Mouse (Mus musculus) megakaryocyte, adult 5-6 weeks (primary cell): ENCODE results near the gene Grm1. TPM values are rescaled to one million over a fixed set of nuclear protein-coding genes. Genes with fewer than 3 reads are reported as not detected.

Experiments used
- ATAC-seq: 2 replicates; pipeline ENCODE4 v1.8.0; 2016; ENCODE audit warnings: mild to moderate bottlenecking, inconsistent platforms; ENCODE audit not compliant: poor library complexity, severe bottlenecking
- total RNA-seq, 2 experiments: library from RNA; stranded (forward) in 1 of 2; stranded (reverse) in 1 of 2; fragments of 153-499, 151-499 nt in 1 of 2; fragments of 221-1000, 200-1000 nt in 1 of 2; gene quantifications; 2 replicates each; pipeline versions ENCODE4 v1.2.3 to v1.2.4; 2015 to 2017

Gene Grm1
- total RNA-seq, 2 experiments from 2014 or later = 0.31 to 0.99 TPM

DNA sequence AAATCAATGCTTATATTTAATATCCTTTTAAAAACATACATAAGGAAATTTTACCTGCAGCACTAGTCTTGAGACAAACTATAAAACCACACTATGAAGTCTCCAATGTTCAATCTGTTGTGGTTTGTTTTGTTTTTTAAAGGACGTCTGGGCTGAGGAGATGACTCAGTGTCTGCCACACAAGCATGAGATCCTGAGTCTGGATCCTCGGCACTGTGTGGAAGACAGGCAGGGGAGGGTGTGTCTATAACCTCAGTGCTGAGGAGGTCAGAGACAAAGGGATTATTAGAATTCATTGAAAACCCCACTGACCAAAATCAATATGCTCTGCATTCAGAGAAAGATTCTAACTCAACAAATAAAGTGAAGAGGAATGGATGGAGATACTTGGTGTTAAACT lies 110.8 kb downstream of the Grm1 start:
- ATAC-seq = no peak

DNA sequence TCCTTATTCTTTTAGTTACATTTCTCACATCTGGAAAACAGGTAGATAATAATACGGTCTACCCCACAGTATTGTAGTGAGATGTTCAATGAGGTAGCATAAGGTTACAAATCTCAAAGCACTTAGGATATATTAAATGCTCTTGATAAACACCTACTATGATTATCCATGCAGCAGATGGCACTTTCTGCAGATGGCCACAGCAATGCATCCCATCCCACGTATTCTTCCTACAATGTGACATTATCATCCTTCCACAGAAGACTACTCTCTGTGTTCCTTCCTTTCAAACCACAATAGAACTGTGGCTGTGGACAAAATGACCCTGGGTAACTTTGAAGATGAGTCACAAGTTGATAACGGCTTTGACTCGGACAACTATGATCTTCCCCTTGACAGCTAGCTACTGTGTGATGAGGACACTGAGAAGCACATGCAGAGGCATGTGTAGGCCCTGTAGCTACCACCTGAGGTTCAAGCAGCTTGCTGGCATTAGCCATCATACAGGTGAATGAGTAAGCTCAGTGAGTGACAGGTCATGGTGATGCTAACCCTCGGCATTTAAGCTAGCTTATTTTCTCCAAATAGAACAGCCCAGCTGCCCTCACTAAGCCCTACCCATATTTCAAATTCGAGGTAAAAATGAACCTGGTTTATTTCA lies 117.5 kb downstream of the Grm1 start:
- no peak for ATAC-seq

DNA sequence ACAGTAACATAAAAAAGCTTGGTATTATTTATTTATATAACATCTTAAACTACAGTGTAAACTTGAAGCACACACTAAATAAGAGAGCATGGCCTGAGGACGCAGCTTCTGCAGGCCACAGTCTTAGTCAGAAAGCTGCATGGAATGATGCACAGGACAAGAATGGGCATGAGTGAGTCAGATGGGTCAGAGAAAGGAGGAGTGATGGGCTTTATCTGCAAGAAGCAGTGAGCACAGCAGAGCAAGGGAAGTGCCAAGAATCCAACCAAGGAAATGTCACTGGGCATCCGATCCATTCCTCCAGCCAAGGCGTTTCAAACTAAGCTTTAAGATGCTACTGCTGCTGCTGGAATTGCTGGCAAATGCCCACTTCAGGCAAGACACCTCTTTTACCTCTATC lies 131.6 kb downstream of the Grm1 start:
- ATAC-seq = no peak

DNA sequence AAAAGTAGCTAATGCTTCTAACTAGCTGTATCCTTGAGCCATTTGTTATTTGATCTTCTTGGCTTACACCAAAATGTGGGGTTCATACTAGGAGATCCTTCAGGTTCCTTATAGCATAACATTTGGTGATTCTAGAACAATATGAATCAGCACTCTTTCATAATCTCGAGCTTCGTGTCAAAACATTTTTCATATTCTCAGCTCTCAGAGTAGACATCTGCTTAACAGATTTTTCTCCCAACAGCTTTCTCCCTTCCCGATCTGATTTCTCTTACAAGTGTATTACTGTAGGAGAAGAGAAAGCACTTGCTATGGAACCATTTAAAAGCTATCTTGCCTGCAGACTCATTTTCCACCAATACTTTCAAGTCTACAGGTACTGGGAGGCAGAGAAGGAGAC lies 133.0 kb downstream of the Grm1 start:
- ATAC-seq = no peak

DNA sequence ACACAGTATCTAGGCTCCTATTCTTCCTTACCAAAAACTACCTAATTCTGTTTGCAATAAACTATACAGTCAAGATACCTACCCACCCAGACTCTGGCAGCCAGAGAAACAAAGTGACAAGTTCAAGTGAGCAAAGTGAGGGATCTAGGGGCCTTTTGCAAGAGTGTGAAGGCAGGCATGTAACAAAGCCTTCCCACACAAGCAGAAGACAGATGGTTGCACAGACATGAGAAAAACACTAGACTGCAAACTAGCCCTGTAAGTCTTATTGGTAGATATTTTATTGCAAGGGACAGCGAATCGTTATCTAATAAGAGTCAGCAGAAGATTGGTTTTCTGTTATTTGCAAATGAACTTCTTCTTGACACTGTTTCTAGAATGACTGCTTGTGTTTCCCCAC lies 134.6 kb downstream of the Grm1 start:
- ATAC-seq = no peak

DNA sequence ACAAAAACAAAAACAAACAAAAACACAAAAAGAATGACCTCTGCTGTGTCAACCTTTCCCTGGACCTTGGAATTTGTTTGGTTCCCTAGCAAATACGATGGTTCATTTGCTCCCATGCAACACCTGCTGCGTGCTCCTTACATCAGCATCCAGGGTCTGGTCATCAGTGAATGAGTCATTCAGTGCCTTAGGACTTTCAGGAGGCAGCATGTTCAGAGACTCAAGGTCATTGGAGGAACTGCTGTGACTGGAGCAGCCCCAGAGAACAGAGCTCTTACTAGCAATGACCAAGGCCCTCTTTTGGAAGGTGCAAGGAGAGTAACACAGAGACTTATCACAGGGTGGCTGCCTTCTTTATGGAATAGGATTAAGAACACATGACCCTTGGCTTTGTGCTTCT lies 138.2 kb downstream of the Grm1 start:
- ATAC-seq = no peak

DNA sequence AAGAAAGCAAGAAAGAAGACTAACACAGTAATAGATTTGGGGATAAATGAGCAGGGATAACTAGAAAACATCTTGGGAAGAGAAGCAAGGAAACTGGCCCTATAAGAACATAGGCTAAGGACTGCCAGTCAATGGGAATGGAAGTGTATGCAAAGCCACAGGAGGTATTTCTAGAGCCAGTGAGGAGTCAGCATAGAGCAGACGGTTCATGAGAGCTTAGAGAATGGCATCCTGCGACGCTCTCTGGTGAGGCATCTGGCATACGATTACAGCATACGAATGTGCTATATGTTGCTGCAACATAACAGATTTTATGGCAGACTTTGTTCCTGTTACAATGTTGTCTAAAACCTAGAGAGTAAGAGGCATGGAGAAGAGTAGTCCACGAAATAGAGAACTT lies 139.9 kb downstream of the Grm1 start:
- no peak for ATAC-seq

DNA sequence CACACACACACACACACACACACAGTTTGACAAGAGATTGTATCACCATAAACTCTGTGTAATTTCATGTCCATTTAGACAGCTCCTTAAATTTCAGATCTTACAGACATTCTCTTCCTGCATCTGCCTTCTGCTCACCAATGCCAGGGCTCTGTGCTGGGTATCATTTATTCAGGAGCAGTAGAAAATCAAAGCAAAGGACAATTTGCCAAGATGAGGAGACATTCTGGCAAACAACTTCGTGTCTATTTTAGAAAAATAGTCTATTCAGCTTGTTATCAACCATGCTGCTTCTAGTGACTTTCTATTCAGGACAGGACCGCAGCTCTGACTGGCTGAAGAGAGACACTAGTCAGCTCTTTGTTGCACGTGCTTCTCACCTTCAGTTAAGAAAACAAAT lies 146.3 kb downstream of the Grm1 start:
- no peak for ATAC-seq

DNA sequence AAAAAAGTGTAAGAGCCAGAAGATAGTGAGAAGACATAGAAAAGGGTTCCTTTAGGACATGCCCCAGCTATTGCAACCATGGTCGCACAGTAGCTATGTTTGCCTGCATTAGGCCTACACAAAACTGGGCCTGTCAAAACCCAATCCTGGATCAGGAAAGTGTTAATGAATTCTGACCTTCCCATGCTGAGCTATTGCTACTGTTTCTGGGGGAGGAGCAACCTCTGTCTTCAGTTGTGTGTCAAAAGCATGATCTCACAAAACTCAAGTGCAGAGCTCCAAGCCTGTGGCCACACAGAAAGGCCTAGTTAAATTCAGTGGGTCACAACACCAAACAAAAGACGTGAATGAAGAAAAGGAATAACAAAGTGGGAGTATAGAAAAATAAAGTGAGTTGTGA lies 152.5 kb downstream of the Grm1 start:
- ATAC-seq = no peak

DNA sequence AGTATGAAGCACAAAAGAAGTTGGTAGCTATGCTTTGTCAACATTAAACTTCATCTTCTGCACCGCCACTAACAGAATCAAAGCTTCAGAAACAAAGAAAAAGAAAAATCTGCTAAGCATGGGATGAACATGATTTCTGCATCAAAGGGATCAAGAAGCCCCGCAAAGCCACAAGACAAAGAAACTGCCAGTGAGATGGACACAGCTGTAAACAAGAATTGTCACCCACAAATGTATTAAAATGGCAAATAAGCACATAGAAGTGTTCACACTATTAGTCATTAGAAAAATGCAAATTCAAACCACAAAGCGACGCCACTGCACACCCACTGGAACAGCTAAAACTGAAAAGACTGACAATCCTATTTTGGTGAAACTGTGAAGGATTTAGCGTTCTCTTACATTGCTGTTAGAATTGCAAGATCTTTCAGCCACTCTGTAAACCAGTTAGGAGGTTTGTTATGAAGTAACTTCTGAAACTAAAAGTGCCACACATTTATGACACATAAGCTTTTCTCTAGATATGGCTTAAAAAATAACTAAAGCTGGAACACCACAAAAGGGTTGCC lies 153.3 kb downstream of the Grm1 start:
- no peak for ATAC-seq

DNA sequence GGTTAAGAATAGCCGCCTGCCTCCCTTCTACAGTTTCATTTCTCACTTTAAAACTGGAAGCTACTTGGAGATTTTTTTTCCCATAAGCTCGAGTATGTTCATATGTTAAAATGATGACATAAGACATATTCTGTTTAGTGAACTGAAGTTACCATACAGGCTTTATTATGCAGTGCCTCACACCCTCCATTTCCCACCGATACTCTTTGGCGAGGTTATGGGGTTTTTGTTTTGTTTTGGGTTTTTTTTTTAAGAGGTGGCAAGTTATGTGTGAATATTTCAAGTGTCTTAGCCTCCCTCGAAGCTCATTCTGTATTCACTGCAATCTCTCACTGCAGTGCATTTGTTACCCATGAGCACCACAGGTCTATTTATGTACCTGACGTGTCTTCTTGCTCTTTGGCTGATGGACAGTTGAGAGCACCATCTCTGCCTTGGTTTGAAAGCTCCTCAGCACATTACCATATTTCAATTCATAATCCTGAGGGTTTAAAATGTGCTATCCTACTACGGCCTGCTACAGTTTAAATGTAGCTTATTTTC lies 164.2 kb downstream of the Grm1 start:
- no peak for ATAC-seq

DNA sequence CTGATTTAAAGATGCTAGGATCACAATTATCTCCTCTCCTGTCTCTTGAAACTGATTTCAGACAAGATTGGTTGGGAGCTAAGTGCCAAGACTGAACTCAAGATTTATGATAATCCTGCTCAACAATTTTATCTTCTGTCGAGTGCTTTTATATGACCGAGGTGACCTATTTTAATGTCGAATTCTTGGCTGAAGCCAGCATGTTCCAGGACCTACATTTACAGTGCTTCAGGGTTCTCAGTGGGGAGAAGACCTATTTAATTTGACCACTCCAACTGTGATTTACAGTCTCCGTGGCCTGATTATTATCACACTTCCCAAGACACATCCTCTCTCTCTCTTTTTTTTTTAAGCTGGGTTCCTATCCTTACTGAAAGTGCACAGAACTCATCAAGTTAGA lies 168.5 kb downstream of the Grm1 start:
- ATAC-seq = no peak

DNA sequence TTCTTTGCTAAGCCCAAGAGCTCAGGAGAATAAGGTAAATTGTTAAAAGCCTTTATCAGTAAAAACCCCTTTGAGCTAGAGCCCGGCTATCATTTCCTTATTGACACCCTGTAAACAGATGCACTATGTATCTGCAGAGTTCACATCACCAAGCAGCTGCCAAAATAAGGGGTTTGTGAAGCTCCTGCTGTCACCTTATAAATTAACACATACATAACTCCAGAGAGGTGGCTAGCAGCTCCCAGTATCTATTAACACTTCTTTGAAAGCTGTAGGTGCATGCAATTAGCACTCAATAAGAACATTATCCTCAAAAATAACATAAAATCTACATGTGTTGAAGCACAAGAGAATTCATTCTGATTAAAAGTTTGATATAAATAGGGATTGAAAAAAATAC lies 191.9 kb downstream of the Grm1 start:
- ATAC-seq = no peak

DNA sequence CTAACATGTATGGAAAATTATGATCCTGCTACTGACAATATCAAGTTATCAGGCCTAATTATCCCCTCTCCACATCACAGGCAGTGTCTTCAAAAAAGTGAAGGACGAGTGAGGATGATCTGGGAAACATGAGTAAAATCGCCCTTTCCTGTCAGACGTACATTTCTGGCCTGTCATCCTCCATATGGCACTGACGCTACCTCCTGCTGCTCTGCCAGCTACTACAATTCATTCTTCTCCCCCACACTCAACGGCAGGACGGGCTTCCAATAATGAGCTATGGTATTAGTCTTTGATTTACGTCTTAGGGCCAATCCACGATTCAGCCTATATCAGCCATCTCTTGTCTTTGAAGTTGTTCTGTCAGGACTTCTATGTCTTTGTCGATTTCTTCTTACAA lies 193.6 kb downstream of the Grm1 start:
- ATAC-seq = no peak

DNA sequence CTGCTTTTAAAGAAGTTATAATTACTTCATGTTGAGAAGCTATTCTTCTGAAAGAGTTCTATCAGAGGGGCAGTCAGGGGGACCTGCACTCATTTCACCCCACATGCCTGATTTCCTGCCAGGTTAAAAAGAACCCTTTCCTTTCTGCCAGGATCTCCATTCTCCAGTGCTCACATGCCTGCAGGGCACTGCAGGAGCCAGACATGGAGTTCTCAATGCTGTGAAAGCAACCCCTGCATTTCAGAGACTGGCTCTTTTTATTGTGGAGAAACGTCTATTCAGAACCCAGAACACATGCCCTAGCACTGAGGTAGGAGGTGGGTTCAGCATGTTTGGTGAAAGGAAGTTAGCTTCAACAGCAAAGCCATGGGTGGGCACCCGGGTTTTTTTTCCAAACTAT lies 197.2 kb downstream of the Grm1 start:
- no peak for ATAC-seq

DNA sequence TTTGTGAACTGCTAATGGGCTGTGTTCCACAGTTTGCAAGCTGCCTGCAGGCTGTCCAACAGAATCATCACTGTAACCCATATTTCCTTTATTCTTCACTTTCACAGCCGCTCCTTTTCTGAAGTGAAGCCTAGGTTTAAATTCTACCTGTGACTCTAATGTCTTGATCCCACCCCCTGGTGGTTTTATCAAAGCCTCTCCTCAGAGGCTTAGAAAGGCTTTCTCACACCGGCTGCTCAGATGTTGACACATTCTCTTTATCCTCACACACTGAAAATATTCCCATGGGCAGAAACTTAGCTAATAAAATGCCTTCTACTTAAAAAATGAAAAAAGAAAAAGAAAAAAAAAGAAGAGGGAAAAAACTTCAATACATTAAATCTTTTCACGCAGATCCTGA lies 210.0 kb downstream of the Grm1 start:
- no peak for ATAC-seq

DNA sequence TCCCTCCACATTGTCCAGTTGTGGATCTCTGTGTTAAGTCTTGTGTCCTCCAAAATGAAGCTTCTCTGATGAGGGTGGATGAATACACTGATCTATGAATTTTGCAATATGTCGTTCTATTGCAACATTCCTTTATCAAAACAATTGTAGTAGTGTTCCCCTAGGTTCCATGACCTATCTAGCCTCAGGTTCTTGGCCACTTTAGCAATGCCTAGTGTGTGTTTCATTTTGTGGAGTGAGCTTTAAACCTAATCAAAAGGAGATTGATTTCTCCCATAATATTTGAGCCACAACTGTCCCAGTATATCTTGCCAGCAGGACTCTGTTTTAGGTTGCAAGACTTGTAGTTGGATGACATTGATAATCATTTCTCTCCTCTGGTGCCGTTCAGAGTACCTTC lies 211.9 kb downstream of the Grm1 start:
- no peak for ATAC-seq

DNA sequence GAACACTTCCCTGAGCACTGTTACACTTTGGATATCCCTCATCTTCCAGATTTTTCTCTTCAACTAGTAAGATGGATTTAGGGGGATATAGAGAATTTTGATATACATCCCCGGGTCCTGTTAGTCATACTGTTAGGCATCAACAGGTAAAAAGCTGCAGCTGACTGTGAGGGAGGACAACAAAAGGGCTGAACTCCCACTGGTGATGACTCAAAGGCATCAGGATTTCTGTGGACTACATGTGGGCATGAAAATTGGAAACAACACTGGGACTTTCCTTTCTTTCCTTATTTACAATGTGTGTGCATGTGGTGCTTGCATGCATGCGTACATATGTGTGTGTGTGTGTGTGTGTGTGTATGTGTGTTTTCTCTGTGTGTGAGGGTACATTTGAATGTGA lies 215.9 kb downstream of the Grm1 start:
- no peak for ATAC-seq

DNA sequence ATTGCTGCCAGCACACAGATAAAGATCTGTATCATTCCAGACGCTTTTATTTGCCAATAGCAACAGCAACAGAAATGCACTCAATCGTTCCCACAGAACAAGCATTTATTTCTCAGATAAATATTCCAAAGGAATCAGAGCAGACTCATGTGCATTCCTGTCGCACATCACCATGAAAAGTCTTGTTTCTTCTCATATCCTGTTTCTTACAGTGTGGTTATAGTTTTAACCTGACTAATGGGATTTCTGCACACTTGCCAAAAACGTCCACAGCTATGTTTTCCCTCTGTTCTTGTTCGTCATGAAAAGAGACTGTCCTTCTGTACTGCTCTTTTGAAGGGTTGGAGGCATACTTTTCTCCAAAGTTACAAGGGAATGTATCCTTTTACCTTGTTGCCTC lies 217.4 kb downstream of the Grm1 start:
- no peak for ATAC-seq

DNA sequence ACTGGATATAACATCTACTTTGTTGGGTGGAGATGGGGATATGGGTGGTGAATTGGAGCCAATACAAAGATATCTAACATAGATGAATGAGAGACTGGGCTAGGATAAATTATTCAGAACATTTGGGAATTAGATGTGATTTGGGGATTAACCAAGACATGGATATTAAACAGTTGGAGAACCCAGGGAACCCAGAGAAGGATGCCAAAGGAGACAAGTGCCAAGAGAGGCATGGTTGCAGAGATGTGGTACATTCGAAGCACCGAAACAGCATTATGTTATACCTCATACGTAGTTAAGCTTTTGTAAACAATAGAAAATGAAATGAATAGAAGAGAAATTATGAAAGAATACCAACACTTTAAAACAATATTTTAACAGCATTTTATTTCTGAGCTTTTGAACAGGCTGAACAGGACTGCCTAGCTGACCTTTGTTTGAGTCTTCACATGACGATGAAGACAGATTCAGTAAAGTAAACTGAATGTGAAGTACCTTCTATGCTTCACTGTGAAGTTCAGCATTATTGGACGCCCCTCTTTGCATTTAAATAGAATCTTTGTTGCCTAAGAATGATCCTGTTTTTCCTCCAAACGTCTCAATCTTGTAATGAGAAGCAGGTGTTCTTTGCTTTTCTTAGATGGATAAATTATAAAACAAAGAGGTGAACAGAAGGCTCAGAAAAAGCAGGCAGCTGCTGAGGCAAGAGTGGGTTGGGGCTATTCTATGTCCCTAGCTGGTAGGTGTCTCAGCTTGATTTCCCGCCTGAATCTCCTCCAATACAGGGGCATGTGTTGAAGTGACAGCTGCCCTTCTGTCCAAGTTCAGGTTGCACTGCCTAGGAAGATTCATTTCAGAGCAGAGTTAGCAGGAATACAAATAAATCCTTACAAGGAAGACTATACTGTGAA lies 234.5 kb downstream of the Grm1 start:
- no peak for ATAC-seq

DNA sequence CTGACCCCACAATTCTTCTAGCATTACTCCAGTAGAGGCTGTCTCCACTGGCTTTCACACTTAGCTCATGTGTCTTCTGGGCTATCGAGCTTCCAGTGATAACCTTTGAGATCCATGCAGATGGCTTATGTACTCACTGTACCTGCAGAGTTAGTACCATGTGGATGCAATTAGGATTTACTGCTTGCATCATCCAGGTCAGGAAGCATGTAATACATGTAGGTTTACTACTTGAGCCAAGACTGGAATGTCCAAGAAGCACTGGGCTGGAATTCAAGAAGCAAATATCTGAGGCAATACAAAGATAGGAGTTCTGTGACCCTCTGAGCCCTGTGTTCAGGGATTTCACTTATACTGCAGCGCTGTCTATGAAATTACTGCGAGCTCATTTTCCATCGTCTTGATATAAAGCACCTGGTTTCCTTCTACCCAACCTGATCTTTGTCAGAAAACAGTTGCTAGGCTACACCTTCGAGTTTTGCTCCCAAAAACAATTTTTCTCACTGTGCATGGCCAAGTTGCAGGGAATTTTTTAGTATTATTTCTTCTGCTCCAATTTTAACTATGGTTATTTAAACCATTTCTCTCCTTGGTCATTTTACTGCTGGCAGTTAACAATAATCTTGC lies 237.0 kb downstream of the Grm1 start:
- no peak for ATAC-seq
